Mouse (Mus musculus): Measurements from ENCODE around the gene 1700007K13Rik.
A peak's percentile ranks its signal among the peaks of the same experiment; 100 is the strongest.

Gene 1700007K13Rik

DNA sequence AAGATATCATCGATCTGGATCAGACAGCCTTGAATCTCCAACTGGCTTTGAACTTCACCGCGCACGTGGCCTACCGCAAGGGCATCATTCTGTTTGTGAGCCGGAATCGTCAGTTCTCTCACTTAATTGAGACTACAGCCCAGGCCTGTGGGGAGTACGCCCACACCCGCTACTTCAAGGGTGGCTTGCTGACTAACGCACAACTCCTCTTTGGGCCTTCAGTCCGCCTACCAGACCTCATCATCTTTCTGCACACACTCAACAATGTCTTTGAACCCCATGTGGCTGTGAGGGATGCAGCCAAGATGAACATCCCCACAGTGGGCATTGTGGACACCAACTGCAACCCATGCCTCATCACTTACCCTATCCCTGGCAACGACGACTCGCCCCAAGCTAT, 3.3 kb upstream of the 1700007K13Rik start:
- DNase-seq (ENCODE audit: low spot score): no peak

DNA sequence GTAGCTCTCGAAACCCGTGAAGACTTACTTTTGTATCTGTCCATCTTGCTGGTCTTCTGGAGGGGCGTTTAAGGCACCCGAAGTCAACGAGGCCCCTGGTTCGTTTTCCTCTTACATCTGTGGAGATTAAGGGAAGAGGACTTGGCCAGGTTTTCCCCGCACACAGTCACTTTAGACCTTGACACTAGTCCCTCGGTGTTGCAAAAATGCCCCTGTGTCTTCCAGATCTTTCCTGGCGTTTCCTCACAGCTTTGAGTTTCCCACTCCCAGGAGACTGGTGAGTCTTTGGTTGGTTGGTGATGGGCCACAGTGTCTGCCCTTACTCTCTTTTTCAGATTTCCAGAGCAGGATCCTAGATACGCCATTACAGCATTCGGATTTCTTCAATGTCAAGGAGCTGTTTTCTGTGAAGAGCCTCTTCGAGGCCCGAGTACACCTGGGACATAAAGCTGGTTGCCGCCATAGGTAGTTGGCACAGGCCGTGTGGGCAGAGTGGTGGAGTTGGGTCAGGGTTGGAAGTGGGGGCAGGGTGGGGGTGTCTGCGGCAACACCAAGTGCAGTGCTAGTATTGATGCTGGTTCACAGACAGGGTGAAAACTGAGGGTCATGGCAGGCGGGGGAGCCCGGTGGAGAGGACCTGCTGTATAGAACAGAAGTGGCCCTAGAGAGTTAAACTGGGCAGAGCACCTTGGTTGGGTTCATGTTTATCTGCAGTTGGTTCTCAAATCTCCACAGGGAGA, 2.5 kb upstream of the 1700007K13Rik start:
- DNase-seq (ENCODE audit: low spot score): no peak

DNA sequence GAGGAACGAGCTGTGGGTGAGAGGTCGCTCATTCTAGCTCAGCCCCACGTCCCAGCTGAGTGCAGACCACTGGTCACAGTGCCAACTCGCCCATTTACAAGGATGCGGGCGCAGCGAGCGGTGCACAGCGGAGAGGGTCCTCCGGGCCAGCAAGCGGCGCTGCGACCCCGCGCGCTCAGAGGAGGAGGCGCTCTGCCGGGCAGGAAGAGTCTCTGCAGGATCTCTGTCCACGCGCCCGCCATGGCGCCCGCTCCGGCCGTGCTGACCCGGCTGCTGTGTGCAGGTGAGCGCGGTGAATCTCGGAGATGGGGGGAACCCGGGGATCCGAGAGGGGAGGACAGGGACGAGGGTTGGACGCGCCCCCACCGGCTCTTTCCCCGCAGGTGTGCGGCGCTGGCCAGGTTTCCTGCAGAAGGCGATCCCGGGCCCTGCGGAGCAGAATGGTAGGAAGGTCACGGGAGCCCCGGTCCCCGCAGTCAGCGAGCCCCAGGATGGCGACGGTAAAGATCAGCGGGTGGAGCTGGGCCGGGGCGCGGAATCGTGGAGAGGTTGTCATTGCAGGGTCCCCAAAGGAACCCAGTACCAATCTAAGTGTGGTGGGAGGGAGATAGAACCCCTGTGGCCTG, 1.8 kb upstream of the 1700007K13Rik start, which contains the start of gene Mrps2:
Mrps2 (plus strand) TSS at position 207 of the 626 bp plus-strand sequence.
- peak; percentile 84 for DNase-seq (ENCODE audit: low spot score)

DNA sequence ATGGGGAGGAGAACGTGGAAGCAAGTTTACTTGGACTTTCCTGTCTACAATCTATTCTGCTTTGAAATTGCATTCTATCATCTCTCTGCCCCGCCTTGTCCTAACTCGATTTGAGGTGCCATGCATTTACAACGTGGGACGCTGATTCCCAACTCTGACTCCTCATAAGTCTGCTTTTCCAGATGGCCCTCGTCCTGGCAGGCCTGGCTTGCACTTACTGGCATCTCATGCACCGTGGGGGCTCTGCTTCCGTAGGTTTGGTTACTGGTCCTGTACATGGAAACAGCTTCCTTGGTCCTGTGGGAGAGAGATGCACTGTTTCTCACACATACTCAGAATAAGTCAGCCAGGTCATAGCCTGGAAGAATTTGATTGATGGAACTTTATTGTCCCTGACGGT, 1.2 kb downstream of the 1700007K13Rik start:
- DNase-seq (ENCODE audit: low spot score): no peak

DNA sequence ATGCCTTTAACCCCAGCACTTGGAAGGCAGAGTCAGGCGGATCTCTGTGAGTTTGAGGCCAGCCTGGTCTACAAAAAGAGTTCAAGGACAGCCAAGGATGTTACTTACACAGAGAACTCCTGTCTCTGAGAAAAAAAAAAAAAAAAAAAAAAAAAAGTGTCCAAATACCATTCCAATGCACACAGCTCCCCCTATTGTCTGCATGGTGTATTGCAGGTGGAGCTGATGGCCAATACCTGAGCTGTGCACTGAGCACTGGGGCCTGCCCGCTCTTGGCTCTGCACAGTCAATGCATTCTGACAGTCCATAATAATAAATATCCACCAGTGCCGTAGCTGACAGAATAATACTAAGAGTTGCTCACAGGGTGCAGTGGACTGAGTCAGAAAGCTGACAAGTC, 2.2 kb downstream of the 1700007K13Rik start:
- no peak for DNase-seq (ENCODE audit: low spot score)

DNA sequence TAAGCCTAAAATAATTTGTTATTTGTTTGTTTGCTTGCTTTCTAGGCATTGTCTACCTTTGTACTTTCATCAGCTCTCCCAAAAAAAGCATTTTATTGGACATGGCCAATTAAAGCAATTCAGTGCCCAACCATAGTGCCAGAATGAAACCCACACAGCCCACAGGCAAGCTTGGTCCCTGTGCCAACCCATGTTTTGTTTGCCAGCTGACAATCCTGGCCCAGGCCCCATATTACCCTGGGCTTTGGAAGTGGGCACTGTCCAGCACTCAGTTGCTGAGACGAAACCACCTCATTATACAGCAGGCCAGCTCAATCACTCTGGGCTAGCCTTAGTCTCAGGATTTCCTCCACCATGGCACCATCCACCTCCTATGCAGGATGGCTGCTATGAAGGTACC, 9.5 kb downstream of the 1700007K13Rik start:
- no peak for DNase-seq (ENCODE audit: low spot score)

DNA sequence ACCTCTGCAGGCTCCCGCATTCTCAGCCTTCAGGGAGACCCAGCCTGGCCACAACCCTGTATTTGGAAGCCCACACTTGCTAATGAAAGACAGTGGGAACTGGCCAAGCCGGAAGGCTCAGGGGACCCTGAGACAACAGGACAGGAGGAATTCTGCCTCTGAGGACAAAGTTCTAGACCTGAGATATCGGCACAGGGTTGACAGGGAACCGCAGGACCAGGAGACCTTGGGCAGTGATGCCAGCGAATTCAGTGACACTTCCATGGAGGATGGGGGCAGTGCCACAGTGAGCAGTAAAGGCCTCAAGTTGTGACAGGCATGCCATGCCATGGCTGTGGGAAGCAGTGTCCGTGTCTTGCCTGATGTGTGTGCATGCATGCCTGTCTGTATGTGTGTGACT, 12.6 kb downstream of the 1700007K13Rik start:
- no peak for DNase-seq (ENCODE audit: low spot score)

DNA sequence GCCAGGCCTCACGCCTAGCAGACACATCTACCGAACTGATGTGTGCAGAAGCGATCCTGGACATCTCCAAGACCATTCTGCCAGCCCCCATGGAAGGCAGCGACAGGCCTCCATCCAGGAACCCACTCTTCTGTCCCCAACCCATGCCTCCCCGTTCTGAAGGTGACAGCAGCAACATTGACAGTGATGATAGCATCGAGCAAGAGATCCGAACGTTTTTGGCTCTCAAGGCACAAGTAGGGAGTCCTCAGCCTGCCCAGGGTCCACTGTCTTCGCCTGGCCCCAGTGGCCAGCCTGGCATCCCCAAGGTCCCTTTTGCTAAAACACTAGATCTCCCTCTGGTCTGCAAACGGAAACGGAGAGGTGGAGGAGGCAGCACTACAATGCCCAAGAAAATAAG, 14.5 kb downstream of the 1700007K13Rik start:
- DNase-seq (ENCODE audit: low spot score): no peak

DNA sequence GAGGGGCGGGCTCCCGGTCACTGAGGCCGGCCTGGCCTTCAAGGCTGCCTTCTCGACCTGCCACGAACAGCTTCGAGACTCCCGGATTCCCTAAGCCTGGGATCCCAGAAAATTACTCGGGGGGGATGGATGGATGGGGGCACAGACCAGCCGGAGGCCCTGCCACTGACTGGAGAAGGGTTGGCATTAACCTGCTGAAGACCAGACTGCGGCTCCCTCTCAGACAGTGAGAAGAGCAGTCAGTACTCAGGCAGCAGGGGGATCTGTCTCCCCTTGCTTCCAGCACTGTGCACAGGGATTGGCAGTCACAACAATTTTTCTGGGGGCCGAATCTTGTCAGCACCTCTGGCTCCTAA, 18.8 kb downstream of the 1700007K13Rik start:
- DNase-seq (ENCODE audit: low spot score): no peak

DNA sequence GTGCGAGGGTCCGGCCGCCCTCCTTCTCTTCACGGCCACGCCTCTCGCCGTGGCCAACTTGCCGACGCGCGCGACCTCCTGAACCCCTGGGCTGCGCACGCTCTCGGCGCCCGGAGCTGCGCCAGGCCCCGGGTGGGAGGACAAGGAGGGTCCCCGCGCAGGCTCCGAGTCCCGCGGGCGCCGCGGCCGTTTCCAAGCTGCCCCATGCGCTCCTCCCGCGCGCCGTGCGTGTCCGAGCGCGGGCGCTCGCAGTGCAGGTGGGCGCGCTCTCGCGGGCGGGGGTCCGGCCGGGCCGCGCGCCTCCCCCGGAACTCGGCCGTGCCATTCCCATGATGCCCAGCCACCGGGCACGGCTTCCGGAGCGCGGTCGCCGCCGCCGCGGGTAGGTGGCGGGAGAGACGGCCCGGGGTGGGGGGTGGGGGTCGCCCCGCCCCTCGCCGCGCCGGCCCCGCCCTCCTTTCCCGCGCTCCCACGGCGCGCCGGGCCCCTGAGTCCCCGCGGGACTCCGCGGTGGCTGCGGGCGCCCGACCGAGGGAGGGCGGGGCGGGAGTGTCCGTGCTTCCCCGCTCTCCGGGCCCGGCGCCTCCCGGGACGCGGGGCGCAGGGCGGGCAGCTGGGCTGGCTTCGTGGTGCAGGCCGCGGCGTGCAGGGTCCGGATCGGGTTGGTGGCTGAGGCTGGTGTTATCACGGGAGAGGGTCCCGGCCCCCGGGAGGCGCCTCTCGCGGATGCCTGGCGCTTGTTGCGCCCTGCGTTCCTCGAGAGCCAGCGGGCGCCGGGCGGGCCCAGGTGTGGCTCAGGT, 19.4 kb downstream of the 1700007K13Rik start, which contains the start of gene Ppp1r26:
Ppp1r26 (plus strand) TSS at position 286 of the 800 bp plus-strand sequence.
- DNase-seq (ENCODE audit: low spot score): peak; percentile 33

DNA sequence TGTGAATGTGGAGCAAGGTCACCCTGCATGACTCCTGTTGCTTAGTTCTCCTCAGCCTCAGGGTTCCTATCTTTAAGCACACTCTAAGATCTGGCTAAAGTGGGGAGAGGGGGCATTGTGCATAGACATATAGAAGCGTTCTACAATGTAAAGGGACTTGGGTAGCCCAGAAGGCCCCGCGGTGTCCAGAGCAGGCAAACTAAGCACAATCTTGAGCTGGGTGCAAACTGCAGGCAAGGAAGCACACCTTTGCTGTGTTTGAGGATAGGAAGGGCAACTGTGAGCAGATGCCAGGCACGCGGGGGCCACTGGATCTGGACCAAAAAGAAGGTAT, 20.0 kb downstream of the 1700007K13Rik start:
- no peak for DNase-seq (ENCODE audit: low spot score)

DNA sequence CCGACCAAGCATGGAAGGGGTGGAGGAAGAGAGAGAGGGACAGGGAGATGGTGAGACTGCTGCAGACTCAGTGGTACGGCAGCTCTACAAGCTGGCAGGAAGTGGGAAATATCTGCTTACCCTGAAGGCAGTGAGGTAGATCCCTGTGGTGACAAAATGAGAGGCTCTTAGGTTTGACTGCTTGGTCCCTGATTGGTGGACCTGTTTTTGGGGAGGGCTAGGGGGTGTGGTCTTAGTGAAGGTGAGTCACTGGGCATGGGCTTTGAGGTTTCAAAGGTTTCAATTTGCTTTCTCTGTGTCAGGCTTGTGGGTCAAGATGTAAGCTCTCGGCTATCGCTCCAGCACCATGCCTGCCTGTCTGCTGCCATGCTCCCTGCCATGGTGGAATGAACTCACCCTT, 21.1 kb downstream of the 1700007K13Rik start:
- no peak for DNase-seq (ENCODE audit: low spot score)

DNA sequence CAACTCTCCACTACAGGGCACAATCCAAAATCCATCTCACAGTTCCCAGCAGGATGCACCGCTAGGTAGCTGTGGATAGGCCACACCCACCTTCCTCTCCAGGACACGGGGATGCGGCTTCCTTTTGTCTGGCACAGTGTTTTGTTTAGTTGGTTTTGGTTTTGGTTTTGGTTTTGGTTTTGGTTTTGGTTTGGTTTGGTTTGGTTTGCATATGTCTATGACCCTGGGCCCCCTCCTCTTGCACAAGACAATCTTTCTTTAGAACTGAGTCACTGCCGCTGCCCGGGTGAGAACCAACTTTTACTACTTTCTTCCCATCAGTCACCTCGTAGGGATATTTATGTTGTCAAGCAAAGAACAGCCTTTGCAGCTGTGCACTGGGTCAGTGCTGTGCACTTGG, 25.3 kb downstream of the 1700007K13Rik start:
- DNase-seq (ENCODE audit: low spot score): no peak

DNA sequence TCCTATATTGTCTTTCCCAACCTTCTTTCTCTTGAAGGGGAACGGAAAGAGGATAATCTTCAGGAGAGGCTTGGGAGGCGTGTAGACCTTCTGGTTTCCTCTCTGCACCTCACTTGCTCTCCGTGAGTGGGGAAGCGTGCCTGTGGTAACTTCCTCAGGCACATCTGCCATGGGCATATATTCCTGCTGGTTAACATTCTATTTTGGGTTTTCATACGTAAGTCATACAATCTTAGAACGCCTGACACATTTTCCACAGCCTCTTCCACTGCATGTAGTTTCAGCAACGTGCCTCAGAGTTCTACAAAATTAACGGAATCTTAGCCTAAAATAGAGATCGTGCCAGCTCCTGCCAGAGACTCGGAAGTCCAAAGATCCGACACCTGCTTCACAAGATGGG, 30.7 kb downstream of the 1700007K13Rik start:
- no peak for DNase-seq (ENCODE audit: low spot score)

DNA sequence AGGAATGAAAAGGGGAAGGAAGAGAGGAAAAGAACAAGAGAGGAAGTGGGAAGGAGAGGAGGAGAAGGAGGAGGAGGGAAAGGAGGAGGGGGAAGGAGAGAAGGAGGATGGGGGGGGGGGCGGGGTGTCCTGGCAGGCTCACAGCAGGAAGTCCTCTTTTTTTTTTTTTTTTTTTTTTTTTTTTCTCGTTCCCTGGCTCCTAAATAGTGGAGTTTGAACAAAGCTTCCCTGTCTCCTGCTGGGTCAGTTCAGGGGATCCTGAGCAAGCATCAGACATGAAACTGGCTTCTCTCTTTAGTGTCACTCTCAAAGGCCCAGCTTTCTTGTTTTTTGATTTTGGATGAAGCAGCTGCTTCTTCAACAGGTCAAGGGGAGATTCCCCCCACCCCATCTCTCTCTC, 32.6 kb downstream of the 1700007K13Rik start:
- DNase-seq (ENCODE audit: low spot score): no peak

DNA sequence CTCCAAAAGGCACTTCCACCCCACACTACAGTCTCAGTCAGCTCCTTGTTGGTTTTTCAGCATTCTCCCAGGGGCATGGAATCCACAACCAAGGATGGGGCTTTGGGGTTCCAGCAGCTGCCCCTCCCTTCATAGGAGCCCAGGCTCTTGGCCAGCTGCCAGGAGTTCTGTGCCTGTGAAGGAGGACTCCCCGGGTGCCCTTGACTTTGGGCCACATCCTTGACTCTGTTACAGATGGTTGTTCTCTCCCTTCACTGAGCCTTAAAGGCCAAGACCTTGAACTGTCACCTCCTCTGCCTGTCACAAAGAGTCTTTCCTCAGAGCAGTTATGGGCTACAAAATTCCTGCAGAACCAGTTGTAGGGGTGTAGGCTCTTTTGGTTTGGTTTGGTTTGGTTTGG, 33.3 kb downstream of the 1700007K13Rik start:
- DNase-seq (ENCODE audit: low spot score): no peak

DNA sequence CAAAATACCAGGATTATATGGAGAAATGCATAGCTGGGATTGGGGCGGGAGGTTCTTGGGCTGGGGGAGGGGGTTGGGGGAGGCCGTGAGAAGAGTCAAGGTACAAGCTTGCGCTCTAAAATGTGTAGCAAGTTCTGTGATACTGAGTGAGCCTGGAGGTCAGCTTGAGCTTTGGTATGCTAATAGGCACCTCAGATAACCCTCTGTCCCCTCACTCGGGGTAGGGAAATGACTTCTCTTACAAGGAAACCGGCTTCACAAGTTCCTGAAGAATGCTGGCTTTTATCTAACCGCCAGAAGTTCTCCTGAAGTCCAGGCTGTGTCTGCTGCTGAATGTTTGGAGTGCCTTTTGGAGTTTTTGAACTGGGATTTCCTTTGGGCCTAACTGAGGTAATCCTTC, 35.3 kb downstream of the 1700007K13Rik start:
- DNase-seq (ENCODE audit: low spot score): no peak

DNA sequence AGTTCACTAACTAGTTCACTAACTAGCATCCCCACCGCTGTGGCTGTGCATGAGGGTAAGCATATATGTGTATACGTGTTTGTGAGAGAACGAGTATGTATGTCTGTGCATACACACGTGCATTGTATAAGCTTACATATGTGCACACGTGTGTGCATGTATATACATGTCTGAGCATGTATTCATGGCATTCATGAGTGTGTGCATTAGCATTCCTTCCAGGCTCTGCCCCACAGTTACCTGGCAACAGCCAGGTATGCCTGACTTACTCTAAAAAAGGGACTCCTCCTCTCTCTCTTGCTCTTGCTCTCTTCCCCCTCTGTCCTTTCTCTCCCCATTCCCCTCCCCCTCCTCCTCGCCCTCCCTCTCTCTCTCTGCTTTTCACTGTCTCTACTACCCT, 38.9 kb downstream of the 1700007K13Rik start:
- no peak for DNase-seq (ENCODE audit: low spot score)

DNA sequence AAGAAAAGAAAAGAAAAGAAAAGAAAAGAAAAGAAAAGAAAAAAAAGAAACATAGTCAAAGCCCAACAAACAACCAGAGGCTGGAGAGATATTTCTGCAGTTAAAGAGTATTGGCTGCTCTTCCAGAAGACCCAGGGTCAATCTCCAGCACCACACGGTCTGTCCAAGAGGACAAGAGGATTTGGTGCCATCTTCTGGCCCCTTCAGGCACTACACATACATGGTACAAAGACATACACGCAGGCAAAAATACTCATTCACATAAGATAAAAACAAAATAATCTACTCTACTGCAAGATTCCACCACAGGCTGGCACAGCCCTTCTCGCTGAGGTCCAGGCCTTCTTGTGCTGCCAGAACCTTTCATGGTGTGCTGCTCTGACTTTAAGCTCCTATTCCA, 43.0 kb downstream of the 1700007K13Rik start:
- DNase-seq (ENCODE audit: low spot score): peak; percentile 34

DNA sequence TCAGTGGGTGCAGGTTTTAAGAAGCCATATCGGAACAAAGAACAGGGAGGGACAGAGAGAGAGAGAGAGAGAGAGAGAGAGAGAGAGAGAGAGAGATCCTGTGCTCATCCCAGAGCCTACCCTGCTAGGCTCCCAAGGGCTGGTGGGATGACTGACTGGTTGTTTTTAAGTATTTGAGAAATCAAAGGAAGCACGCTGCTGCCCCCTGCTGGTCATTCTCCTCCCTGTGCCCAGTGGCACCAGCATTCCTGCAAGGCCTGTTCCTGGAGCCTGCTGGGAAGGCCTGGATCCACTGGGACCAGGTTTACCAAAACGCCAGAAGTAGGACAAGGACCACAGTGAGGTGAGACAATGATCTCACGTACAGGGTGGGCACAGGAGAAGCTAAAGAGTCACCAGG, 46.2 kb downstream of the 1700007K13Rik start:
- peak; percentile 87 for DNase-seq (ENCODE audit: low spot score)

DNA sequence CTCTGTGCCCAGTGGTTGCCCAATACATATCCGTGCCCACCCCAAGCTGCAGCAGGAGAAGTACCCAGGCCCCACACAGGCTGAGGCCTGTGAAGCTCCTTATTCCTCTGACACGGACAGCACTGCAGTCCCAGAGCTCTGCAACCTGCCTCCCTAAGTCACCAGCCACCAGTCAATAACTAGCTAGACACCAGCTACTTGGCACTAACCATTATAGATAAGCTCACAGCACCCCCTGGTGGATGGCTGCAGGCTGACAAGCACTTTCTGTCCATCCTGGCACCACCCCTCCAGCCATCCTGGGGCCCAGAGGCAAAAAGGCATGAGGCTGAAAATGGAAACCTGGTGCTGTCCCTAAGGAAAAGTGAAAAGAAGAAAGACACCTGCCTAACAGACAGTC, 48.1 kb downstream of the 1700007K13Rik start:
- peak; percentile 86 for DNase-seq (ENCODE audit: low spot score)

DNA sequence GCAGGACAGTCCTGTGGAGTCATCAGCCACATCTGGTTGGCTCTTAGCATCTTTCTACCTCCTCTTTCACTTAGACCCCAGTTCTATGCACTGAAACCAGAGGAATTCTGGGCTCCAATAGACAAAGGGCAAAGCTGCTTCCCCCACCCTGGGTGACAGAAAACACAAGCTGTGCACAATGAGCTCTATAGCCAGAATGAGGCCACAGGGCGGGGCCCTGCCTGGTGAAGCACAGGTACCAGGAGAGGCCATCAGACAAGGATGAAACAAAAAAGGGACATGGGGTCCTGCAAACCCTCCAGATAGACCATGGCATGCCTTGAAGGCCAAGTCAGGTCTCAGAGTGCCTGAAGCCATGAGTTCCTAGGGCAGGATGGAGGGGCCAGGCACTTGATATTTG, 49.6 kb downstream of the 1700007K13Rik start:
- DNase-seq (ENCODE audit: low spot score): no peak

DNA sequence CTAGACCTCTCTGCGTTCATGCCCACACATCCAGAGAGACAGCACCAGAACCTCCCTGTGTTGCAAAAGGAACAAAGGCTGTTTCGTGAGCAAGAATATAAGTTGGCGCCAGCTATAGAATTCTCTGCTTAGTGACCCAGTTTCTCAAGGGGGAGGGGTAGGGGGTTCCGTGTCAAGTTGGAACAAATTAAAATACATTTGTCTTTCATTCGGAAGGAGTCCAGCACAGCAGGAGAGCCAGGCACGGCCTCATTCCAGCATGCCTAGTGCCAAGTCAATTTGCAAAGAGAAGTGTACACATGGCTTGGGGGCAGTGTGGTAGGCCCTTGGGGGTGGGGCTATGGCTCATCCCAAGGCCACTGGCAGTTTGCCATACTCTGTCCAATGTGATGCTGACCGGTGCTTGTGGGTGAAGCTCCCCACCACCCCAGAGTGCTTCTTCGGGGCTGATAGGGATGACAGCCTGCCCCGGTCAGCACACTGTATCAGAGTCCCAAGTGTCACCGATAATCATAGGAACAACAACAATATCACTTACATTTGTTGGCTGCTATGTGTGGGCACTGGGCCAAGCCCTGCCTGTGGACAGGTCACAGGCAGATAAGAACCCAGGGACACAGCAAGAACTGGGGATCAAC, 50.6 kb downstream of the 1700007K13Rik start:
- peak; percentile 49 for DNase-seq (ENCODE audit: low spot score)

Data from ovary, postnatal 14 days (tissue).